Mouse (Mus musculus) cortical plate, adult 2 months (tissue): ENCODE results near the gene Vps45. TPM values are rescaled to one million over a fixed set of nuclear protein-coding genes. Genes with fewer than 3 reads are reported as not detected.
A peak's percentile ranks its signal among the peaks of the same experiment; 100 is the strongest.
"Not testable (repeated sequence)": the region's sequence is repeated elsewhere in the genome, so short reads cannot be mapped to it uniquely, and the experiment has no call there.

ENCODE experiments used
- H3K27ac ChIP-seq: fragments of 200-500 bp; 2 replicates; pipeline ENCODE4 v1.5.1; 2012; ENCODE audit warnings: low read length, control low read depth, inconsistent platforms; ENCODE audit not compliant: insufficient read depth
- H3K4me1 ChIP-seq: fragments of 200-500 bp; 2 replicates; pipeline ENCODE4 v1.6.1; 2011; ENCODE audit warnings: low read length; ENCODE audit not compliant: control insufficient read depth, insufficient read depth
- H3K4me3 ChIP-seq: fragments of 200-500 bp; 2 replicates; pipeline ENCODE4 v1.5.1; 2011; ENCODE audit warnings: mild to moderate bottlenecking, low read length, control low read depth; ENCODE audit not compliant: insufficient read depth
- CTCF ChIP-seq: fragments of 200-500 bp; IDR thresholded peaks from 2 replicates; pipeline ENCODE4 v1.5.1; 2011; ENCODE audit warnings: mild to moderate bottlenecking, control low read depth, low read length; ENCODE audit not compliant: insufficient read depth; ENCODE audit errors: extremely low read depth
- POLR2A ChIP-seq: fragments of 200-500 bp; IDR thresholded peaks from 2 replicates; pipeline ENCODE4 v1.6.1; 2011; ENCODE audit warnings: mild to moderate bottlenecking, low read length, control low read depth; ENCODE audit not compliant: insufficient read depth; ENCODE audit errors: extremely low read depth
- polyA plus RNA-seq: library from polyadenylated mRNA; depleted of rRNA; stranded (reverse); fragments of >200 nt; gene quantifications from 2 replicates; pipeline ENCODE4 v1.2.3, GENCODE M21; 2012

Gene Vps45
- polyA plus RNA-seq, 1 experiment, result 32.1 TPM

- H3K4me1 ChIP-seq, result peaks cover 1% of the 10 kb centered on the region; the same call in 1 of the 2 replicates
- TF ChIP-seq POLR2A, result no peak
- no peak for TF ChIP-seq CTCF
- H3K27ac ChIP-seq, result no peak overlapping the region
- H3K4me3 ChIP-seq, result no peak overlapping the region
Measured at GRCm38 (mm10) chr3:95963230-95963629, 95.0 kb downstream of the Vps45 start.

- not testable (repeated sequence) for H3K4me3 ChIP-seq, H3K4me1 ChIP-seq, H3K27ac ChIP-seq
Measured at GRCm38 (mm10) chr3:95962182-95962581, 96.1 kb downstream of the Vps45 start.

- H3K4me3 ChIP-seq, result no peak overlapping the region
- H3K27ac ChIP-seq, result no peak overlapping the region
- no peak for TF ChIP-seq POLR2A
- no peak for TF ChIP-seq CTCF
- peaks cover 3% of the 10 kb centered on the region; the same call in 1 of the 2 replicates for H3K4me1 ChIP-seq
Measured at GRCm38 (mm10) chr3:95959807-95960206, 98.5 kb downstream of the Vps45 start.

- H3K27ac ChIP-seq, result no peak overlapping the region
- no peak overlapping the region for H3K4me3 ChIP-seq
- TF ChIP-seq POLR2A (no peak), CTCF (no peak)
- peaks cover 3% of the 10 kb centered on the region; the same call in 1 of the 2 replicates for H3K4me1 ChIP-seq
Measured at GRCm38 (mm10) chr3:95959082-95959481, 99.2 kb downstream of the Vps45 start.

- Histone ChIP-seq H3K4me1 (peaks cover 3% of the 10 kb centered on the region; the same call in 1 of the 2 replicates), H3K27ac (no peak overlapping the region), H3K4me3 (no peak overlapping the region)
- TF ChIP-seq CTCF, result no peak
- TF ChIP-seq POLR2A, result no peak
Measured at GRCm38 (mm10) chr3:95957359-95958148, 100.7 kb downstream of the Vps45 start.

GRCm38 (mm10) chr3:95955318-95955717 is 102.9 kb downstream of the Vps45 start:
- Histone ChIP-seq H3K27ac (no peak overlapping the region), H3K4me3 (no peak overlapping the region), H3K4me1 (peaks cover 3% of the 10 kb centered on the region; the same call in 1 of the 2 replicates)
- TF ChIP-seq POLR2A, result no peak
- no peak for TF ChIP-seq CTCF

GRCm38 (mm10) chr3:95954648-95955173 is 103.6 kb downstream of the Vps45 start:
- not testable (repeated sequence) for H3K4me1 ChIP-seq, H3K27ac ChIP-seq, H3K4me3 ChIP-seq

- Histone ChIP-seq H3K27ac (no peak overlapping the region), H3K4me3 (no peak overlapping the region), H3K4me1 (peaks cover 3% of the 10 kb centered on the region; the same call in 1 of the 2 replicates)
- no peak for TF ChIP-seq CTCF
- no peak for TF ChIP-seq POLR2A
Measured at GRCm38 (mm10) chr3:95953522-95953921, 104.7 kb downstream of the Vps45 start.

GRCm38 (mm10) chr3:95953023-95953422 is 105.2 kb downstream of the Vps45 start:
- Histone ChIP-seq H3K4me3 (no peak overlapping the region), H3K27ac (no peak overlapping the region)
- TF ChIP-seq CTCF (no peak), POLR2A (no peak)

GRCm38 (mm10) chr3:95951566-95951965 is 106.7 kb downstream of the Vps45 start:
- peak overlapping the region; percentile 79 for H3K27ac ChIP-seq
- peak overlapping the region; percentile 49 for H3K4me3 ChIP-seq
- H3K4me1 ChIP-seq, result not testable (repeated sequence)

More at GRCm38 (mm10) chr3:95953023-95953422, 105.2 kb downstream of the Vps45 start:
- H3K4me1 ChIP-seq, result peaks cover 3% of the 10 kb centered on the region; the same call in 1 of the 2 replicates
